Mouse (Mus musculus): Measurements from ENCODE around the gene Asmt. TPM values are rescaled to one million over a fixed set of nuclear protein-coding genes. Genes with fewer than 3 reads are reported as not detected.

The Asmt gene
- not detected for total RNA-seq (2021)
- long read RNA-seq, experiment 1 = 0 reads
- long read RNA-seq, experiment 2 = 0 reads

- DNase-seq (ENCODE audit: low spot score in 2 of 2) = no peak
These were observed at the start of gene Asmt for GRCm38 (mm10) chrX:170672594-170673092. Gene Asmt (plus strand): TSS chrX:170672644.

GRCm38 (mm10) chrX:170673233-170673951 is 948 bp downstream of the Asmt start:
- DNase-seq (ENCODE audit: low spot score in 2 of 2) = no peak

GRCm38 (mm10) chrX:170674229-170674771 is 1.9 kb downstream of the Asmt start:
- no peak for DNase-seq (ENCODE audit: low spot score in 2 of 2)

- DNase-seq (ENCODE audit: low spot score in 2 of 2) = no peak
These were observed 2.7 kb downstream of the Asmt start for GRCm38 (mm10) chrX:170674885-170675876.

- no peak for DNase-seq (ENCODE audit: low spot score in 2 of 2)
These were observed 3.6 kb downstream of the Asmt start for GRCm38 (mm10) chrX:170675923-170676605.

- DNase-seq (ENCODE audit: low spot score in 2 of 2) = no peak
These were observed 4.3 kb downstream of the Asmt start for GRCm38 (mm10) chrX:170676606-170677239.

- DNase-seq (ENCODE audit: low spot score in 2 of 2) = no peak
These were observed 4.8 kb downstream of the Asmt start for GRCm38 (mm10) chrX:170677266-170677665.

GRCm38 (mm10) chrX:170677680-170678079 is 5.2 kb downstream of the Asmt start:
- DNase-seq (ENCODE audit: low spot score in 2 of 2) = no peak

Data from adrenal gland, adult 18-20 months (tissue).